Mouse (Mus musculus) olfactory bulb, adult 2 months (tissue): Measurements from ENCODE around the gene Edem2.

Source experiments
- CTCF ChIP-seq: fragments of 200-500 bp; IDR thresholded peaks from 2 replicates; pipeline ENCODE4 v1.5.1; 2012; ENCODE audit warnings: low read depth, mild to moderate bottlenecking, low read length, moderate library complexity; ENCODE audit not compliant: insufficient read depth
- POLR2A ChIP-seq: fragments of 200-500 bp; IDR thresholded peaks from 2 replicates; pipeline ENCODE4 v1.6.1; 2012; ENCODE audit warnings: mild to moderate bottlenecking, low read depth, low read length, moderate library complexity; ENCODE audit not compliant: insufficient read depth

GRCm38 (mm10) chr2:155742931-155743337 is 13.7 kb upstream of the Edem2 start:
- TF ChIP-seq CTCF (no peak), POLR2A (no peak)
